Mouse (Mus musculus): ENCODE measurements around the gene Prdm16.

The Prdm16 gene

GRCm38 (mm10) chr4:154390333-154391080 lies 246.2 kb downstream of the Prdm16 start:
- DNase-seq (ENCODE audit: low spot score in 2 of 2) = no peak

GRCm38 (mm10) chr4:154389641-154390040 lies 247.0 kb downstream of the Prdm16 start:
- no peak for DNase-seq (ENCODE audit: low spot score in 2 of 2)

- DNase-seq (ENCODE audit: low spot score in 2 of 2) = no peak
Measured at GRCm38 (mm10) chr4:154386810-154387209, 249.9 kb downstream of the Prdm16 start.

DNA sequence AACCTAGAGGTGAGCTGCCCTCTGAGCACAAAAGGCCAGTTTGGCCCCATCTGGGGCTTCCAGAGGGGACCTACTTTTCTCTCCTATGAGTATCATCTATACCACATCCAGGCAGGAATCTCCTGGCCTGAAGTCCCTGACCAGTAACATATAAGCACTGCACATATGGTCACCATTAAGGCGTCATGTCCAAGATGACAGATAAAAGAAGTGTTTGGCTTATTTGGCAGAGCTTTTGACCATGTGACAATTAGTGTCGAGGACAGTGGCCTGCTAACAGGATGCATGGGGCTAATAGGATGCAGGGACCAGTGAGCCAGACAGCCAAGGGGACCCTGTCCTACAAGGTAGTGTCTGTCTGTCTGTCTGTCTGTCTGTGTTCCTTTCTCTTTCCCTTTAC lies 250.8 kb downstream of the Prdm16 start:
- no peak for DNase-seq (ENCODE audit: low spot score in 2 of 2)

GRCm38 (mm10) chr4:154385208-154385607 lies 251.5 kb downstream of the Prdm16 start:
- DNase-seq (ENCODE audit: low spot score in 2 of 2) = no peak

- DNase-seq (ENCODE audit: low spot score in 2 of 2) = no peak
Measured at GRCm38 (mm10) chr4:154378876-154379275, 257.8 kb downstream of the Prdm16 start.

DNA sequence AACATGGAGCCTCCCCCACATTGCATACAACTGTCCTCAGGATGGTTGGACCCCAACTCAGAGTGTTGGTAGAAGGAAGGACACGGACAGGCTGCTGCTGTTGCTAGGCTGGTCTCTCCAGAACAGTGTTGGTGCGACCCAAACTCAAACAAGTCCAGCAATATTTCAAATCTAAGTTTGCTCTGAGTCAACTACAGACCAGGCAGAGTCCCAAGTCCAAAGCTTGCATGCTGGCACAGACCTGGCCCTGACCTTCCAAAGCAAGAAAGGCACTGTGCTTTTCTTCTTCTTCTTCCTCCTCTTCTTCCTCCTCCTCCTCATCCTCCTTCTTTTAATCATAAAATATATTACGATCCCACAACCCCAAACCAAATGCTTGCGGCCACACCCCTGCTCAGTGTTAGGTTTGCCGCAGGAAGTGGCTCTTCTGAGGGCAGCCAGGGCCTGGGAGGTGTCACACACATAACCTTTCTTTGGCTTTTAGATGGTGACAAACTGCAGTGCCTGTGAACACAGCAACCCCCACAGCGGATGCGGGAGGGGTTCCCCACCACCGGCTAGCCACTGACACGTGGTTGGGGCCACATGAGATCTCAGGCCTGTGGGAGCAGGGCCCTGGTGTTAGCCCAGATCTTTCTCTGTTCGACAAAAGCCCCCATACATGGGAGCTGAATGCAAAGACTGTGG lies 260.6 kb downstream of the Prdm16 start:
- DNase-seq (ENCODE audit: low spot score in 2 of 2) = no peak

DNA sequence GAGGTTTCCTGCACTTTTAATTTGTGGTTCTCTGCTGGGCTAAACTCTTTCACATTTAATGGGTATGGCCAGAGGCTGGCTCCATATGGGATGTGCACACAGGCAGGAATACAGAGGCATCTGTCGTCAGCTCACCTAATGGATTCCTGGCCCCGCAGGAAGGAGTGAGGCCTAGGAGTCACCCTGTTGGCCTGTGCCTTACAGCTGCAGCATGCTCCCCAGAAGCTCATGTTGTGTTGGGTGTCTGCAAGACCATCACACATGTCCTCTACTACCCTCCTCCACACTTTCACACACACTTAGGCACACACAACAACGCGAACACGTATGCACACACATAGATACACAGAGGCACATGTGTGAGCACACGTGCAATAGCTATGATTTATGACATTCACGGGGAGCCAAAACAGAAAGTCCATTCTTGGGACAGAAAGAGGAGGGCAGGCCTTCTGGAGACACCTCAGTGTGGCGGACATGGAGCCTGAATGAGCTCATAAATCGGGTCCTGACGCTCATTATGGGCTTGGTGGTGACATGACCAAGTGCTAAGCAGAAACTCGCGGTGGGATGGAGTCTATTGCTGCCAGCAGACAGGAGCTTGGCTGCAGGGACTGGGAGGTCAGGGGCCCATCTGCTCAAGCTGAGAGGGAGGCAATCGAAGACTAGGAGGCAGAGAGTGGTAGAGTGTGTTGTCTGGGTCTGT lies 265.0 kb downstream of the Prdm16 start:
- DNase-seq (ENCODE audit: low spot score in 2 of 2) = no peak

DNA sequence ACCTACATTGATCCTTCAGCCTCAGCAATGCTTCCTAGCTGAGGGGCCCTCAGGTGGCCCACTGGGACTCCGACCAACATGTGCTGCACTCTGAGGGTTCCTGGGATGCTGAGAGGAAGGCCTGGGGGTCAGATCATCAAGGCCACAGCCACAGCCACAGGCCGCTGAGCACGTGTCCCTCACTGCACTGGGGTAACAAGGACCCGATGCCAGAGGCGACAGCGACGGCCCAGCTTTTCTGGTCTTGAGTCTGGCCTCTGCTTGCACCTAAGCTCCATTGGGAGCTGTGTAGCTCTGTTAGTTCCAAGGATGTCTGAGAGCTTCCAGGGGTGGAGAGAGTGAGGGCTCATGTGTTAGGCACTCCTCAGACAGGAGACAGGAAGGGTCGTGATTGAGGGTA lies 265.8 kb downstream of the Prdm16 start:
- DNase-seq (ENCODE audit: low spot score in 2 of 2) = no peak

GRCm38 (mm10) chr4:154369089-154369488 lies 267.6 kb downstream of the Prdm16 start:
- no peak for DNase-seq (ENCODE audit: low spot score in 2 of 2)

GRCm38 (mm10) chr4:154366836-154367235 lies 269.8 kb downstream of the Prdm16 start:
- DNase-seq (ENCODE audit: low spot score in 2 of 2) = no peak

DNA sequence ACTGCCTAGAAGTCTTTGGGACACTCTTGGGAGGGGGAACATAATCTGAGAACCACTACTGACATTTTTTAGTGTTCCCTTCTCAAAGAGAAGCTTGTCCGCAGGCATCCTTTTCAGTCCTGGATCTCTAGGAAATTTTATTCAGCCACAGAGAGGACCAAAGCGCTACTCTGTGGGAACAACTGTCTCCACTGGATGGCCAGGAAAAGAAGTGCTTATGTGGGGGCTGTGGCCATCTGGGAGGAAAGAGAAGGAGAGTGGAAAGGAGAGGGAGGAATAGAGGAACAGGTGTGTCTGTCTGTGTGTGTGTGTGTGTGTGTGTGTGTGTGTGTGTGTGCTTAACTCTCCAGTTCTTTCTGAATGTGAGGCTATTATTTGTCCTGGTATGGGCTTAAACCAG lies 271.9 kb downstream of the Prdm16 start:
- no peak for DNase-seq (ENCODE audit: low spot score in 2 of 2)

DNA sequence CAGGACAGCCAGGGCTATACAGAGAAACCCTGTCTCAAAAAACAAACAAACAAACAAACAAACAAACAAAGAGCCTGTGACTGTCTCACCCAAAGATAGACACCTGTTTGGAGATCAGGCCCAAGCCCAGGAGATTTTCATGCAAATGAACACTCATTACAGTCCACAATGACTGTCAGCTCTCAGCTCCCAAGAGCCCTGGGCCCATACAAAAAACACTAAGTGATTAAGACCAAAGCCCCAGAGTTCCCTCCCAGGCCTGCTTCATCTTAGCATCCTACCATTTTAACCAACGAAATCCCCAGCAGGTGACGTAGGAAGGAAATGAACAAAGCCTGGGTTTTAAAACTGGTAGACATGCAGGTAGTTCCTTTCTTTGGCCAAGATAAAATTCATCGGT lies 275.8 kb downstream of the Prdm16 start:
- DNase-seq (ENCODE audit: low spot score in 2 of 2) = no peak

GRCm38 (mm10) chr4:154360441-154360840 lies 276.2 kb downstream of the Prdm16 start:
- no peak for DNase-seq (ENCODE audit: low spot score in 2 of 2)

- DNase-seq (ENCODE audit: low spot score in 2 of 2) = no peak
Measured at GRCm38 (mm10) chr4:154359762-154360300, 276.8 kb downstream of the Prdm16 start.

DNA sequence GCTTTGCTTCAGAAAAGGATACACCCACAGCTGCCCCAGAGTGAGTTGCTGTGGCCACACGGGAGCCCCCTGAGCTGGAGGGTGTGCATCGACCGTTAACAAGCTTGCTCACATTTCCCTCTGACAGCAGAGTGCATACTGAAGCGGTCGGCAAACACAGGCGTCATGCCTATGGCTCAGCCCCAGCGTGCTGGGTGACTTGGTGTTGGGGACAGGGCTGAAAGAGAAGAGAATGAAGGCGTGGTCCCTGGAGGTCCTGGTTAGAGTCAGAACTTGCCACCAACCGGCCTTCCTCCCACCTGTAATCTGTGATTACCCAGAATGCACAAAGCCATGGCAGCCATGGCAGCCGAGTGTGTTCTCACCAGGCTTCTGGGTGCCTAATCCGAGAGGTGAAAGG lies 277.9 kb downstream of the Prdm16 start:
- DNase-seq (ENCODE audit: low spot score in 2 of 2) = no peak

GRCm38 (mm10) chr4:154358370-154358769 lies 278.3 kb downstream of the Prdm16 start:
- DNase-seq (ENCODE audit: low spot score in 2 of 2) = no peak

DNA sequence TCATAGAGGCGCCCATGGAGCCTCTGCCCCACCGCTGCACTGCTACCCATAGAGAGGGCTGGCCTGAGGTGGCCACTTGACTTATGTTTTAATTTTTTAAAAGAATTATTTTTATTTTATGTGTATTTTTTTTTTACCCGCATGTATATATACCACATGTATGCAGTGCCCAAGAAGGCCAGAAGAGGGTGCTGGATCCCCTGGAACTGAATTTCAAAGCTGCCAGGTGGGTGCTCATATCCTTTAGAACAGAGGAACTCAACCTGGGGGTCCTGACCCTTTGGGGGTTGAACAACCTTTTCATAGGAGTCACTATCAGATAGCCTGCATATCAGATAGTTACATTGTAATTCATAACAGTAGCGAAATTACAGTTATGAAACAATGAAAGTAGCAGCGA lies 281.3 kb downstream of the Prdm16 start:
- no peak for DNase-seq (ENCODE audit: low spot score in 2 of 2)

DNA sequence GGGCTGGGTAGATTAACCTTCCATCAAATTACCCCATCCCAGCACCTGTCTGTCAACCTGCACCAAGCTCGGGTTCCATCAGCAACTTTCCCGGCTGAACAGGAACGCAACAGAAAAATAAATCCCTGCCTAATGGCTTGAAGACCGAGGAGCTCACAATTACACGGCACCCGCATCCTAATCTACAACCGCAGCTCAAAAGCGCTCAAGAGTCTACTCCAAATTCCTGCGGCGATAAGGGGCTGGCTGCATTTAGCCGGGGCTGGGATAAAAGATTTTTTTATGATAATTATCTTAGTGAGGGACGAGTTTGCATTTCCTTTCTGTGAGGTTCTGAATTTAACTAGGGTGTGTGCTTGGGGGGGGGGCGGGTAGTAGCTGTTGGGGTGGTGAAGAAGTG lies 284.4 kb downstream of the Prdm16 start:
- DNase-seq (ENCODE audit: low spot score in 2 of 2) = no peak

- no peak for DNase-seq (ENCODE audit: low spot score in 2 of 2)
Measured at GRCm38 (mm10) chr4:154348197-154348786, 288.4 kb downstream of the Prdm16 start.

- DNase-seq (ENCODE audit: low spot score in 2 of 2) = no peak
Measured at GRCm38 (mm10) chr4:154346731-154347522, 289.7 kb downstream of the Prdm16 start.
